Mouse (Mus musculus) olfactory bulb, adult 2 months (tissue): ENCODE results near the gene Sprn.

Source experiments
- CTCF ChIP-seq: fragments of 200-500 bp; IDR thresholded peaks from 2 replicates; pipeline ENCODE4 v1.5.1; 2012; ENCODE audit warnings: low read depth, mild to moderate bottlenecking, low read length, moderate library complexity; ENCODE audit not compliant: insufficient read depth
- POLR2A ChIP-seq: fragments of 200-500 bp; IDR thresholded peaks from 2 replicates; pipeline ENCODE4 v1.6.1; 2012; ENCODE audit warnings: mild to moderate bottlenecking, low read depth, low read length, moderate library complexity; ENCODE audit not compliant: insufficient read depth

DNA sequence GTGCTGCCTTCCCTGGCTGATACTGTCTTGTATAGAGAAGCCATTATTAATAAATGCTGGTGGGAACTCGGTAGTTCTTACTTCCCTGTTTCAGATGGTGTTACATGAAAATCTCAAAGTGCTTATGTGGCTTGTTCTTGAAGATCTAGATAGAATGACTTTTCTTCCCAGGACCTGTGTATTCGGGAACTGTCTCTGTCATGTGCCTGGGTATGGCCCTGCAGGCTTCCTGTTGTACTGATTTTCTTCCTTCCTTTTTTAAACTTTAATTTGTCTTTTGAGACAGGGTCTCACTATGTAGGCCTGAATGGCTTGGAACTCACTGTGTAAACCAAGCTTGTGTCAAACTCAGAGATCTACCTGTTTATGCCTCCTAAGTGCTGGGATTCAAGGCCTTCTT is 26.8 kb downstream of the Sprn start:
- TF ChIP-seq CTCF (no peak), POLR2A (no peak)
